Mouse (Mus musculus) colon, adult 2 months (tissue): ENCODE measurements around the gene Bcl11b. TPM values are rescaled to one million over a fixed set of nuclear protein-coding genes. Genes with fewer than 3 reads are reported as not detected.

ENCODE experiments used
- polyA plus RNA-seq: library from polyadenylated mRNA; depleted of rRNA; stranded (reverse); fragments of >200 nt; gene quantifications from 2 replicates; pipeline ENCODE4 v1.2.3, GENCODE M21; 2012; rRNA removed

Bcl11b gene
- 14.4 and 15.9 TPM in 2 replicates for polyA plus RNA-seq

GRCm38 (mm10) chr12:108003483-108003882 lies at the start of gene Bcl11b:
Gene Bcl11b (minus strand): TSS chr12:108003602.

Other genes with a start within 250 kb of the Bcl11b start
- 13.2 and 14.5 TPM in 2 replicates for gene Setd3, start 175.7 kb upstream of the Bcl11b start, polyA plus RNA-seq
- gene Ccnk, start 176.0 kb upstream of the Bcl11b start, polyA plus RNA-seq, result 8.4 and 9.5 TPM in 2 replicates